ENCODE assay signal across 21 mouse cellular contexts in genomic region chr15:96972706-96973274, GRCm38 (mm10).
DNase-seq lines count a peak whose midpoint lies in the region; ATAC-seq and TF ChIP-seq lines count a peak whose summit lies in the region.
"Had no signal": no experiment of that assay in that cellular context is flagged by ENCODE, and none has a peak within 500 bp of the region (broad histone marks: within the 10 kb centered on the region; RNA-seq: fewer than 3 reads in every experiment).

No protein-coding gene starts in this region.

- TF ChIP-seq EP300 in stomach, postnatal 0 days (optimal IDR thresholded peaks at IDR 0.05), result no peak

- DNase-seq in heart, embryonic 10.5 days (ENCODE audit: low spot score), result peak; percentile 74
- DNase-seq in heart, postnatal 10 days, result no peak
- DNase-seq in intestine, embryonic 14.5 days (ENCODE audit: low spot score), result no peak
- DNase-seq in lung, postnatal 14 days, result no peak
- no peak for DNase-seq in stomach, postnatal 0 days (ENCODE audit: low spot score)
- DNase-seq: adrenal gland, postnatal 14 days; cerebellum, adult 11-12 months; cerebellum, adult 9-10 months; cerebellum, postnatal 25 days; forebrain, postnatal 0 days; gastrocnemius, postnatal 14 days had no signal

- WGBS in heart, embryonic 10.5 days, result 68% methylated on average over 3 of the region's 3 CpGs
- 56% methylated on average over 3 of the region's 3 CpGs for WGBS in intestine, embryonic 14.5 days
- WGBS in intestine, embryonic 16.5 days, result 69% methylated on average over 3 of the region's 3 CpGs
- WGBS in lung, embryonic 15.5 days, result 44% methylated on average over 3 of the region's 3 CpGs
- WGBS in stomach, embryonic 14.5 days, result 57% methylated on average over 3 of the region's 3 CpGs
- WGBS in stomach, postnatal 0 days, result 58% methylated on average over 3 of the region's 3 CpGs

- no peaks in the 10 kb centered on the region for H3K36me3 ChIP-seq in heart, embryonic 10.5 days
- no peaks in the 10 kb centered on the region for H3K36me3 ChIP-seq in intestine, embryonic 14.5 days (ENCODE audit: control insufficient read depth, insufficient read depth, low read length)
- no peaks in the 10 kb centered on the region for H3K36me3 ChIP-seq in intestine, embryonic 16.5 days (ENCODE audit: control insufficient read depth, insufficient read depth, low read length)
- no peaks in the 10 kb centered on the region for H3K36me3 ChIP-seq in lung, embryonic 15.5 days
- H3K36me3 ChIP-seq in stomach, embryonic 14.5 days (ENCODE audit: control insufficient read depth, insufficient read depth, low read length), result no peaks in the 10 kb centered on the region
- no peaks in the 10 kb centered on the region for H3K36me3 ChIP-seq in stomach, postnatal 0 days (ENCODE audit: control insufficient read depth, insufficient read depth, low read length)
- H3K36me3 ChIP-seq: embryonic facial prominence, embryonic 13.5 days; heart, embryonic 15.5 days; hindbrain, embryonic 15.5 days had no signal

- H3K9ac ChIP-seq in intestine, embryonic 14.5 days (ENCODE audit: low read length), result no peak overlapping the region
- no peak overlapping the region for H3K9ac ChIP-seq in intestine, embryonic 16.5 days (ENCODE audit: low read depth, low read length)
- H3K9ac ChIP-seq in lung, embryonic 15.5 days, result no peak overlapping the region
- H3K9ac ChIP-seq in stomach, embryonic 14.5 days (replicated peaks; ENCODE audit: low read depth, low read length), result no peak overlapping the region
- no peak overlapping the region for H3K9ac ChIP-seq in stomach, postnatal 0 days (ENCODE audit: low read length)
- H3K9ac ChIP-seq: embryonic facial prominence, embryonic 13.5 days; forebrain, embryonic 13.5 days; forebrain, postnatal 0 days; heart, embryonic 15.5 days; hindbrain, embryonic 15.5 days had no signal

- no peak overlapping the region for H3K4me3 ChIP-seq in heart, embryonic 10.5 days
- H3K4me3 ChIP-seq in intestine, embryonic 14.5 days (ENCODE audit: low read depth, low read length), result no peak overlapping the region
- H3K4me3 ChIP-seq in intestine, embryonic 16.5 days (ENCODE audit: low read length), result no peak overlapping the region
- H3K4me3 ChIP-seq in lung, embryonic 15.5 days, result no peak overlapping the region
- H3K4me3 ChIP-seq in stomach, embryonic 14.5 days (ENCODE audit: low read depth, low read length), result no peak overlapping the region
- no peak overlapping the region for H3K4me3 ChIP-seq in stomach, postnatal 0 days (ENCODE audit: low read depth, low read length)
- H3K4me3 ChIP-seq: embryonic facial prominence, embryonic 13.5 days; forebrain, embryonic 13.5 days; heart, embryonic 15.5 days; hindbrain, embryonic 15.5 days had no signal

- no peak overlapping the region for H3K4me2 ChIP-seq in intestine, embryonic 14.5 days (ENCODE audit: low read length)
- no peak overlapping the region for H3K4me2 ChIP-seq in intestine, embryonic 16.5 days (ENCODE audit: low read depth, low read length)
- H3K4me2 ChIP-seq in lung, embryonic 15.5 days, result no peak overlapping the region
- H3K4me2 ChIP-seq in stomach, embryonic 14.5 days (replicated peaks; ENCODE audit: low read depth, low read length), result no peak overlapping the region
- no peak overlapping the region for H3K4me2 ChIP-seq in stomach, postnatal 0 days (replicated peaks; ENCODE audit: low read depth)
- H3K4me2 ChIP-seq: embryonic facial prominence, embryonic 13.5 days; forebrain, embryonic 13.5 days; heart, embryonic 15.5 days; hindbrain, embryonic 15.5 days had no signal

- no peak; the same call in 1 of the 2 replicates for ATAC-seq in intestine, embryonic 14.5 days (replicated peaks; ENCODE audit: low FRiP score, low TSS enrichment, low read depth)
- ATAC-seq in intestine, embryonic 16.5 days, result no peak
- peak; percentile 75 for ATAC-seq in lung, embryonic 15.5 days (ENCODE audit: borderline replicate concordance, extremely low read depth, low FRiP score, low TSS enrichment)
- no peak for ATAC-seq in stomach, embryonic 14.5 days (ENCODE audit: insufficient number of reproducible peaks, insufficient read depth, low FRiP score, low read depth)
- no peak for ATAC-seq in stomach, postnatal 0 days (ENCODE audit: low FRiP score, low TSS enrichment)
- ATAC-seq: activated CD4-positive, CD25-positive, alpha-beta regulatory T cell, adult 4 months; forebrain, embryonic 13.5 days; forebrain, postnatal 0 days; Patski had no signal

- intact Hi-C loops in heart, postnatal 10 days (cut with DNase I), result no loop called here

- no peaks in the 10 kb centered on the region for H3K27me3 ChIP-seq in heart, embryonic 10.5 days (ENCODE audit: insufficient read depth, poor library complexity, severe bottlenecking)
- H3K27me3 ChIP-seq in intestine, embryonic 14.5 days (replicated peaks; ENCODE audit: control insufficient read depth, insufficient read depth, low read length), result no peaks in the 10 kb centered on the region
- H3K27me3 ChIP-seq in intestine, embryonic 16.5 days (replicated peaks; ENCODE audit: control insufficient read depth, insufficient read depth, low read length), result no peaks in the 10 kb centered on the region
- no peaks in the 10 kb centered on the region for H3K27me3 ChIP-seq in lung, embryonic 15.5 days
- no peaks in the 10 kb centered on the region for H3K27me3 ChIP-seq in stomach, embryonic 14.5 days (ENCODE audit: control insufficient read depth, insufficient read depth, low read length)
- H3K27me3 ChIP-seq in stomach, postnatal 0 days (ENCODE audit: control insufficient read depth, insufficient read depth, low read length), result no peaks in the 10 kb centered on the region
- H3K27me3 ChIP-seq: CH12.LX; embryonic facial prominence, embryonic 13.5 days; forebrain, embryonic 13.5 days; heart, embryonic 15.5 days; hindbrain, embryonic 15.5 days; Patski had no signal

- peaks cover 18% of the 10 kb centered on the region for H3K4me1 ChIP-seq in heart, embryonic 10.5 days
- H3K4me1 ChIP-seq in intestine, embryonic 14.5 days (replicated peaks; ENCODE audit: control insufficient read depth, insufficient read depth, low read length), result 0 out of 2 replicates have a peak, but pooled peaks cover 5% of the 10 kb centered on the region
- no peaks in the 10 kb centered on the region for H3K4me1 ChIP-seq in intestine, embryonic 16.5 days (ENCODE audit: control insufficient read depth, insufficient read depth, low read length)
- peaks cover 46% of the 10 kb centered on the region for H3K4me1 ChIP-seq in lung, embryonic 15.5 days
- peaks cover 3% of the 10 kb centered on the region; the same call in 1 of the 2 replicates for H3K4me1 ChIP-seq in stomach, embryonic 14.5 days (ENCODE audit: control insufficient read depth, insufficient read depth, low read length)
- no peaks in the 10 kb centered on the region for H3K4me1 ChIP-seq in stomach, postnatal 0 days (replicated peaks; ENCODE audit: control insufficient read depth, insufficient read depth)
- H3K4me1 ChIP-seq: forebrain, embryonic 13.5 days; hindbrain, embryonic 15.5 days had no signal

- TF ChIP-seq CTCF in stomach, postnatal 0 days (IDR thresholded peaks at IDR 0.05; ENCODE audit: low read depth), result no peak

- H3K27ac ChIP-seq in heart, embryonic 10.5 days, result peak overlapping the region; percentile 39
- H3K27ac ChIP-seq in intestine, embryonic 14.5 days (ENCODE audit: low read depth), result peak overlapping the region; percentile 60
- no peak overlapping the region for H3K27ac ChIP-seq in intestine, embryonic 16.5 days (ENCODE audit: low read length)
- peak overlapping the region; percentile 89 for H3K27ac ChIP-seq in lung, embryonic 15.5 days
- H3K27ac ChIP-seq in stomach, embryonic 14.5 days (ENCODE audit: low read length), result peak overlapping the region; percentile 28; the same call in 1 of the 2 replicates
- H3K27ac ChIP-seq in stomach, postnatal 0 days (replicated peaks), result no peak overlapping the region
- H3K27ac ChIP-seq: embryonic facial prominence, embryonic 13.5 days; forebrain, embryonic 13.5 days; heart, embryonic 15.5 days; hindbrain, embryonic 15.5 days had no signal

- H3K9me3 ChIP-seq in heart, embryonic 10.5 days, result no peaks in the 10 kb centered on the region
- no peaks in the 10 kb centered on the region for H3K9me3 ChIP-seq in intestine, embryonic 14.5 days (ENCODE audit: control insufficient read depth, low read length)
- H3K9me3 ChIP-seq in intestine, embryonic 16.5 days (ENCODE audit: control insufficient read depth, low read length), result no peaks in the 10 kb centered on the region
- no peaks in the 10 kb centered on the region for H3K9me3 ChIP-seq in lung, embryonic 15.5 days
- no peaks in the 10 kb centered on the region for H3K9me3 ChIP-seq in stomach, embryonic 14.5 days (ENCODE audit: control insufficient read depth, low read depth, low read length)
- H3K9me3 ChIP-seq in stomach, postnatal 0 days (ENCODE audit: control insufficient read depth, low read length), result no peaks in the 10 kb centered on the region
- H3K9me3 ChIP-seq: embryonic facial prominence, embryonic 13.5 days; forebrain, embryonic 13.5 days; heart, embryonic 15.5 days; hindbrain, embryonic 15.5 days had no signal

Comparison
In these comparisons a context has a peak if more than half of its experiments do, and no peak if none do; other contexts are left out.
1. H3K27ac ChIP-seq: peak in heart, embryonic 10.5 days (single experiment), intestine, embryonic 14.5 days (single experiment), lung, embryonic 15.5 days (single experiment) and stomach, embryonic 14.5 days (single experiment); none in intestine, embryonic 16.5 days (single experiment) and stomach, postnatal 0 days (single experiment).